In the genomic region with DNA sequence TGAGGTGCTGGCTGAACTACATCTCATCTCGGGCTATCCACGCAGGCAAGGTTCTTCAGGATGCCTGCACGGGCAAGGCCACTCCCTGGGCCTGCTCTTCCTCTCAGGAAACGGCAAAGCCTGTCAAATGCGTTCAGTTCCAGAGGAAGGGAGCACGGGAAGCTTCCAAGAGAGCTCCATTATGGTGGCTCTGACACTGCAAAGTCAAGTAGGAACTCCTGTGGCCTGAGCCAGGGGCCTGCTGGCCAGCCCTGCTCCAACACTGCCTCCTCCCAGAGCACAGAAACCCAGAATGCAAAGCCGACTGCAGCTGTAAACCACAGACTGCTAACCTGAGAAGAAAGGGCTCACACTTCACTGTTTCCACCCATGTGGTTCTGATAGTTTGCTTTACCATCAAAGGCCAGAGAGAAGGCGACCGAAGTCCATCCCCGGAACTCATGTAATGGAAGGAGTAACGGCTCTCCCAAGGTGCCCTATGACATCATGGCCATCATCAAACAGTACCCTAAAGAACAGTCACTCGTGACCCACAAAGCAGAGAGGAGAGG, we compare ENCODE assay signal across 12 mouse cellular contexts. TPM values are rescaled to one million over a fixed set of nuclear protein-coding genes. Genes with fewer than 3 reads are reported as not detected.
DNase-seq lines count a peak whose midpoint lies in the region; ATAC-seq and TF ChIP-seq lines count a peak whose summit lies in the region.
"Had no signal": no experiment of that assay in that cellular context is flagged by ENCODE, and none has a peak within 500 bp of the region (broad histone marks: within the 10 kb centered on the region; RNA-seq: fewer than 3 reads in every experiment).

No protein-coding gene starts in this region.

- H3K4me3 ChIP-seq in kidney, embryonic 16.5 days (ENCODE audit: low read length), result no peak overlapping the region
- no peak overlapping the region for H3K4me3 ChIP-seq in liver, embryonic 14.5 days (ENCODE audit: insufficient read depth in 1 of 2, low read depth in 2 of 2, low read length in 2 of 2)
- H3K4me3 ChIP-seq in hindbrain, embryonic 10.5 days, result no peak overlapping the region
- H3K4me3 ChIP-seq: midbrain, embryonic 13.5 days; neural tube, embryonic 15.5 days; stomach, embryonic 15.5 days had no signal

- TF ChIP-seq EP300 in liver, embryonic 14.5 days (IDR thresholded peaks at IDR 0.05; ENCODE audit: low read depth), result no peak

- no peaks in the 10 kb centered on the region for H3K36me3 ChIP-seq in kidney, embryonic 16.5 days (ENCODE audit: insufficient read depth, low read length)
- peaks cover 2% of the 10 kb centered on the region for H3K36me3 ChIP-seq in liver, embryonic 14.5 days (replicated peaks; ENCODE audit: control insufficient read depth, insufficient read depth, low read depth)
- 0 out of 2 replicates have a peak, but pooled peaks cover 6% of the 10 kb centered on the region for H3K36me3 ChIP-seq in hindbrain, embryonic 10.5 days
- H3K36me3 ChIP-seq: midbrain, embryonic 13.5 days; neural tube, embryonic 15.5 days had no signal

- TF ChIP-seq CTCF in liver, embryonic 14.5 days (IDR thresholded peaks at IDR 0.05; ENCODE audit: low read depth), result no peak

- H3K9ac ChIP-seq in kidney, embryonic 16.5 days (replicated peaks; ENCODE audit: low read length), result no peak overlapping the region
- no peak overlapping the region for H3K9ac ChIP-seq in liver, embryonic 14.5 days (replicated peaks)
- H3K9ac ChIP-seq: midbrain, embryonic 13.5 days; neural tube, embryonic 15.5 days; stomach, embryonic 15.5 days had no signal

- no peak for DNase-seq in kidney, adult 18-20 months
- no peak for DNase-seq in liver, embryonic 14.5 days (ENCODE audit: low read depth in 3 of 3, low spot score in 3 of 3)
- DNase-seq in thymus, postnatal 0 days (ENCODE audit: low spot score), result peak; percentile 38
- no peak for DNase-seq in c-Kit-positive CD71-positive TER-119-positive erythroid progenitor cells, embryonic 14.5 days (ENCODE audit: low spot score)
- DNase-seq in hindbrain, embryonic 10.5 days (ENCODE audit: low spot score), result no peak
- DNase-seq: lung, postnatal 14 days; right cerebral cortex, adult 18-20 months had no signal

- ATAC-seq in kidney, embryonic 16.5 days (ENCODE audit: low FRiP score, low TSS enrichment), result 0 out of 2 replicates have a peak, but pooled peaks have one; percentile 8
- ATAC-seq in activated CD4-positive, CD25-positive, alpha-beta regulatory T cell, adult 4 months, result peak; percentile 70
- ATAC-seq in liver, embryonic 14.5 days (ENCODE audit: insufficient read depth), result no peak
- ATAC-seq: midbrain, embryonic 13.5 days had no signal

- H3K27ac ChIP-seq in kidney, embryonic 16.5 days (ENCODE audit: low read length), result no peak overlapping the region
- H3K27ac ChIP-seq in liver, embryonic 14.5 days, result peak overlapping the region; percentile 82
- H3K27ac ChIP-seq in hindbrain, embryonic 10.5 days, result no peak overlapping the region
- H3K27ac ChIP-seq: midbrain, embryonic 13.5 days; neural tube, embryonic 15.5 days; stomach, embryonic 15.5 days had no signal

- no peak overlapping the region for H3K4me2 ChIP-seq in kidney, embryonic 16.5 days (replicated peaks; ENCODE audit: low read depth, low read length)
- H3K4me2 ChIP-seq in liver, embryonic 14.5 days (ENCODE audit: low read depth), result no peak overlapping the region
- H3K4me2 ChIP-seq: midbrain, embryonic 13.5 days; neural tube, embryonic 15.5 days; stomach, embryonic 15.5 days had no signal

- no peaks in the 10 kb centered on the region for H3K9me3 ChIP-seq in kidney, embryonic 16.5 days (ENCODE audit: low read length)
- no peaks in the 10 kb centered on the region for H3K9me3 ChIP-seq in liver, embryonic 14.5 days (ENCODE audit: control insufficient read depth, low read length)
- no peaks in the 10 kb centered on the region for H3K9me3 ChIP-seq in hindbrain, embryonic 10.5 days
- H3K9me3 ChIP-seq: midbrain, embryonic 13.5 days; neural tube, embryonic 15.5 days; stomach, embryonic 15.5 days had no signal

- peaks cover 16% of the 10 kb centered on the region for H3K4me1 ChIP-seq in kidney, embryonic 16.5 days (ENCODE audit: insufficient read depth, low read length)
- H3K4me1 ChIP-seq in liver, embryonic 14.5 days (replicated peaks; ENCODE audit: control insufficient read depth in 2 of 2, insufficient read depth in 2 of 2, low read length in 1 of 2), result peaks cover 71 to 76% of the 10 kb centered on the region in 2 experiments
- H3K4me1 ChIP-seq in hindbrain, embryonic 10.5 days (replicated peaks), result peaks cover 32% of the 10 kb centered on the region

- no peaks in the 10 kb centered on the region for H3K27me3 ChIP-seq in kidney, embryonic 16.5 days (ENCODE audit: insufficient read depth, low read length)
- no peaks in the 10 kb centered on the region for H3K27me3 ChIP-seq in liver, embryonic 14.5 days (ENCODE audit: control insufficient read depth, insufficient read depth, low read length)
- H3K27me3 ChIP-seq in hindbrain, embryonic 10.5 days (ENCODE audit: insufficient read depth, poor library complexity, severe bottlenecking), result no peaks in the 10 kb centered on the region
- H3K27me3 ChIP-seq: midbrain, embryonic 13.5 days; neural tube, embryonic 15.5 days; stomach, embryonic 15.5 days had no signal

- 78% methylated on average over 12 of the region's 12 CpGs for WGBS in kidney, embryonic 16.5 days
- WGBS in liver, embryonic 14.5 days (ENCODE audit: insufficient replicate concordance), result 63% methylated on average over 12 of the region's 12 CpGs
- WGBS in hindbrain, embryonic 10.5 days, result 91% methylated on average over 12 of the region's 12 CpGs

RNA-seq across cellular contexts. Expression of gene Tbc1d2b, which starts 11.1 kb away (rescaled TPM):
- 12.8 and 12.9 TPM in 2 replicates for polyA plus RNA-seq in kidney, embryonic 16.5 days (2015; fragmentation: Nextera tagmentation; extraction: Ambion mirVana)
- 10 to 100 TPM; 10.2 to 11.4 TPM for polyA plus RNA-seq in activated CD4-positive, CD25-positive, alpha-beta regulatory T cell, adult 4 months (2017; shearing (Covaris generic))
- polyA plus RNA-seq in liver, embryonic 14.5 days (2012; rRNA removed), result 9.8 and 10.1 TPM in 2 replicates
- polyA plus RNA-seq in liver, embryonic 14.5 days (2014; fragmentation: Nextera tagmentation; extraction: Ambion mirVana), result 6.5 and 9.5 TPM in 2 replicates
- polyA plus RNA-seq in thymus, postnatal 0 days (2015; fragmentation: Nextera tagmentation; extraction: Ambion mirVana), result 9.7 and 10.4 TPM in 2 replicates
- polyA plus RNA-seq in hindbrain, embryonic 10.5 days (2016; fragmentation: Nextera tagmentation; extraction: Ambion mirVana), result 8.8 and 9.6 TPM in 2 replicates
